Mouse (Mus musculus) heart, adult 2 months (tissue): ENCODE measurements around the gene Pla2g2c.

Experiments
- CTCF ChIP-seq: fragments of 200-600 bp; IDR thresholded peaks from 2 replicates; pipeline ENCODE4 v1.8.1; 2022; ENCODE audit warnings: antibody characterized with exemption, mild to moderate bottlenecking, moderate library complexity
- EP300 ChIP-seq: fragments of 200-500 bp; IDR thresholded peaks from 2 replicates; pipeline ENCODE4 v1.6.1; 2011; ENCODE audit warnings: low read depth, low read length, control low read depth; ENCODE audit not compliant: insufficient read depth

GRCm38 (mm10) chr4:138696720-138697119, 27.9 kb upstream of the Pla2g2c start:
- TF ChIP-seq EP300 (no peak), CTCF (no peak)
